Comparison of ENCODE assay signal across 8 mouse cellular contexts in genomic region chr9:57056237-57056636, GRCm38 (mm10). TPM values are rescaled to one million over a fixed set of nuclear protein-coding genes. Genes with fewer than 3 reads are reported as not detected.
A peak's percentile ranks its signal among the peaks of the same experiment; 100 is the strongest.
DNase-seq lines count a peak whose midpoint lies in the region; ATAC-seq and TF ChIP-seq lines count a peak whose summit lies in the region.

No protein-coding gene starts in this region.

- peak; percentile 73 for DNase-seq in gastrocnemius, adult 18-20 months (ENCODE audit: low spot score)
- DNase-seq in gastrocnemius, postnatal 25 days = no peak
- DNase-seq in 3134 (ENCODE audit: extremely low read depth, insufficient read length, low spot score) = peak; percentile 21
- peak; percentile 50 for DNase-seq in R1 (ENCODE audit: low read depth, low spot score)
- DNase-seq in embryo, embryonic 10.5 days (ENCODE audit: low spot score) = peak; percentile 74
- DNase-seq in kidney, postnatal 0 days (ENCODE audit: low spot score) = peak; percentile 81
- peak; percentile 43 for DNase-seq in mesoderm, embryonic 11.5 days (ENCODE audit: low read depth, low spot score)
- DNase-seq in thymus, postnatal 25 days = peak; percentile 66

- H3K4me3 ChIP-seq in kidney, postnatal 0 days (replicated peaks; ENCODE audit: low read depth, low read length) = no peak overlapping the region

- 81% methylated on average over 1 of the region's 1 CpGs for WGBS in kidney, postnatal 0 days

- no peaks in the 10 kb centered on the region for H3K27me3 ChIP-seq in kidney, postnatal 0 days (ENCODE audit: insufficient read depth, low read length)

- peaks cover 28% of the 10 kb centered on the region; the same call in 1 of the 2 replicates for H3K36me3 ChIP-seq in kidney, postnatal 0 days (ENCODE audit: insufficient read depth, low read length)

- no peaks in the 10 kb centered on the region for H3K9me3 ChIP-seq in kidney, postnatal 0 days (replicated peaks; ENCODE audit: low read length)

- TF ChIP-seq CTCF in kidney, postnatal 0 days (IDR thresholded peaks at IDR 0.05; ENCODE audit: low read depth) = peak; percentile 74

- no peak overlapping the region for H3K9ac ChIP-seq in kidney, postnatal 0 days (ENCODE audit: low read depth, low read length)

- no peak for ATAC-seq in kidney, postnatal 0 days (replicated peaks; ENCODE audit: low FRiP score, low read depth)

- no peak overlapping the region for H3K4me2 ChIP-seq in kidney, postnatal 0 days (ENCODE audit: low read length)

- H3K4me1 ChIP-seq in kidney, postnatal 0 days (replicated peaks; ENCODE audit: insufficient read depth, low read length) = no peaks in the 10 kb centered on the region

- H3K27ac ChIP-seq in kidney, postnatal 0 days = no peak overlapping the region

RNA-seq across cellular contexts. Expression of gene Sin3a, which starts 15.6 kb away (rescaled TPM):
- 10 to 100 TPM; 15.3 to 17.3 TPM for total RNA-seq in gastrocnemius, adult 18-20 months (2021)
- 10 to 100 TPM; 12.5 to 19.6 TPM for total RNA-seq in gastrocnemius, postnatal 25 days (2021)
- 18.3 and 21.3 TPM in 2 replicates for polyA plus RNA-seq in kidney, postnatal 0 days (2015; fragmentation: Nextera tagmentation; extraction: Ambion mirVana)
